In the genomic region with DNA sequence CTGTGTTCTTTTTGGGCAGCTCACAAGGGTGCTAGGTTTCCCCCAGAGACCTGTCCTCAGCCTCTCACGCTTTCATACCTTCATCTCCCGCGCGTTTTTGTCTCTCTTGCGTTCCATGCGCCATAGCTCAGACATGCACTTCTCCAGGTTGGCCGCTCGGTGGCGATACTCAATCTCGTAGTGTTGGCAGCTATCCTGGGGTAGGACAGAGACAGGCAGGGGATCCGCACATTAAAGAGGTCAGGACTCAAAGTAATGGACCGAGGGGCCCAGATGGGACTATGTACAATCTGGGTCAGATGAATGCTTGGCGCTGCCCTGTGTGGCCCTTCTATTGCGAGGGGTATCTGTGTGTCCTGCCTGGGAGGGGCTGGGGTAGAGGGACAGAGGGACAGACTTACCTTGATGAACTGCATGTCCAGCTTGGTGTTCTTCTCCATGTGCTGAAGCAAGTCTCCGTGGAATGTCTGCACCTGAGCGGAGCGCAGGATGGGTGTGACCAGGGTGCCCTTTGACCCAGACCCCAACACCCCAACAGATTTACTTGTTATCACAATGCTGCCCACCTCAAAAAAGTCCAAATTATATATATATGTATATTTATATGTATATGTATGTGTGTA, we compare ENCODE assay signal across 8 mouse cellular contexts. TPM values are rescaled to one million over a fixed set of nuclear protein-coding genes. Genes with fewer than 3 reads are reported as not detected.
DNase-seq lines count a peak whose midpoint lies in the region; ATAC-seq and TF ChIP-seq lines count a peak whose summit lies in the region.

No protein-coding gene starts in this region.

- peak overlapping the region; percentile 63 for H3K9ac ChIP-seq in forebrain, embryonic 13.5 days
- no peak overlapping the region for H3K9ac ChIP-seq in intestine, embryonic 15.5 days

- no peaks in the 10 kb centered on the region for H3K27me3 ChIP-seq in testis, adult 2 months (ENCODE audit: control insufficient read depth, insufficient read depth, low read length)
- H3K27me3 ChIP-seq in forebrain, embryonic 13.5 days, result peaks cover 5% of the 10 kb centered on the region; the same call in 1 of the 2 replicates
- peaks cover 2% of the 10 kb centered on the region; the same call in 1 of the 2 replicates for H3K27me3 ChIP-seq in intestine, embryonic 15.5 days (replicated peaks)

- H3K36me3 ChIP-seq in testis, adult 2 months (ENCODE audit: control insufficient read depth, insufficient read depth, low read length), result no peaks in the 10 kb centered on the region
- no peaks in the 10 kb centered on the region for H3K36me3 ChIP-seq in forebrain, embryonic 13.5 days (ENCODE audit: poor library complexity, severe bottlenecking)
- no peaks in the 10 kb centered on the region for H3K36me3 ChIP-seq in intestine, embryonic 15.5 days

- WGBS in forebrain, embryonic 13.5 days, result 15% methylated on average over 17 of the region's 17 CpGs
- 16% methylated on average over 17 of the region's 17 CpGs for WGBS in intestine, embryonic 15.5 days

- H3K9me3 ChIP-seq in forebrain, embryonic 13.5 days (replicated peaks), result no peaks in the 10 kb centered on the region
- no peaks in the 10 kb centered on the region for H3K9me3 ChIP-seq in intestine, embryonic 15.5 days

- TF ChIP-seq CTCF in testis, adult 2 months (IDR thresholded peaks at IDR 0.05; ENCODE audit: control insufficient read depth, insufficient read depth, insufficient replicate concordance, low read depth, low read length), result peak; percentile 74; the same call in 1 of the 2 replicates

- peak; percentile 66 to 73 for DNase-seq in cerebellum, postnatal 10 days
- no peak for DNase-seq in cerebellum, adult 18-20 months
- DNase-seq in testis, postnatal 14 days (ENCODE audit: low spot score), result no peak
- peak; percentile 25 for DNase-seq in spleen, postnatal 36 days (ENCODE audit: low spot score in 2 of 2)

- 0 out of 2 replicates have a peak, but pooled peaks have one; percentile 48 for ATAC-seq in forebrain, embryonic 13.5 days
- peak; percentile 24 for ATAC-seq in intestine, embryonic 15.5 days
- peak; percentile 73 for ATAC-seq in megakaryocyte, adult 5-6 weeks (ENCODE audit: poor library complexity, severe bottlenecking)

- H3K4me2 ChIP-seq in forebrain, embryonic 13.5 days, result peak overlapping the region; percentile 94
- H3K4me2 ChIP-seq in intestine, embryonic 15.5 days (replicated peaks), result peak overlapping the region; percentile 66

- TF ChIP-seq POLR2A in testis, adult 2 months (IDR thresholded peaks at IDR 0.05; ENCODE audit: control insufficient read depth, low read depth, low read length), result no peak

- H3K27ac ChIP-seq in testis, adult 2 months (ENCODE audit: control insufficient read depth, insufficient read depth, low read depth, low read length), result no peak overlapping the region
- H3K27ac ChIP-seq in forebrain, embryonic 13.5 days, result no peak overlapping the region
- no peak overlapping the region for H3K27ac ChIP-seq in intestine, embryonic 15.5 days

- peak overlapping the region; percentile 60; the same call in 1 of the 2 replicates for H3K4me3 ChIP-seq in testis, adult 2 months (ENCODE audit: control insufficient read depth, low read depth, low read length)
- H3K4me3 ChIP-seq in forebrain, embryonic 13.5 days, result peak overlapping the region; percentile 47
- peak overlapping the region; percentile 26 for H3K4me3 ChIP-seq in intestine, embryonic 15.5 days (replicated peaks)

- H3K4me1 ChIP-seq in testis, adult 2 months (ENCODE audit: control insufficient read depth, insufficient read depth, low read length), result peaks cover 16% of the 10 kb centered on the region
- peaks cover 16% of the 10 kb centered on the region for H3K4me1 ChIP-seq in forebrain, embryonic 13.5 days
- H3K4me1 ChIP-seq in intestine, embryonic 15.5 days (replicated peaks), result peaks cover 12% of the 10 kb centered on the region

RNA-seq across cellular contexts. Expression of a gene that starts 14.1 kb away (rescaled TPM):
- 0.67 and 0.94 TPM in 2 replicates for polyA plus RNA-seq in testis, adult 2 months (2012; rRNA removed)
- polyA plus RNA-seq in forebrain, embryonic 13.5 days (2015; fragmentation: Nextera tagmentation; extraction: Ambion mirVana), result 0.63 and 2.1 TPM in 2 replicates
- 12.3 and 14.7 TPM in 2 replicates for polyA plus RNA-seq in intestine, embryonic 15.5 days (2015; fragmentation: Nextera tagmentation; extraction: Ambion mirVana)
- total RNA-seq in megakaryocyte, adult 5-6 weeks (2015), result not detected in 2 replicates
- not detected in 2 replicates for total RNA-seq in megakaryocyte, adult 5-6 weeks (2017)

RNA-seq across cellular contexts. Expression of a gene that starts 16.7 kb away (rescaled TPM):
- polyA plus RNA-seq in testis, adult 2 months (2012; rRNA removed), result not detected in 2 replicates
- 0.09 and 0.39 TPM in 2 replicates for polyA plus RNA-seq in forebrain, embryonic 13.5 days (2015; fragmentation: Nextera tagmentation; extraction: Ambion mirVana)
- 0.16 TPM in 1 of 2 replicates, not detected in the other for polyA plus RNA-seq in intestine, embryonic 15.5 days (2015; fragmentation: Nextera tagmentation; extraction: Ambion mirVana)
- total RNA-seq in megakaryocyte, adult 5-6 weeks (2015), result not detected in 2 replicates
- not detected in 2 replicates for total RNA-seq in megakaryocyte, adult 5-6 weeks (2017)

RNA-seq across cellular contexts. Expression of a gene that starts 42.0 kb away (rescaled TPM):
- polyA plus RNA-seq in testis, adult 2 months (2012; rRNA removed), result 0.10 and 0.28 TPM in 2 replicates
- 0.96 and 1.3 TPM in 2 replicates for polyA plus RNA-seq in forebrain, embryonic 13.5 days (2015; fragmentation: Nextera tagmentation; extraction: Ambion mirVana)
- 0.27 and 0.35 TPM in 2 replicates for polyA plus RNA-seq in intestine, embryonic 15.5 days (2015; fragmentation: Nextera tagmentation; extraction: Ambion mirVana)
- total RNA-seq in megakaryocyte, adult 5-6 weeks (2015), result 0.16 and 0.20 TPM in 2 replicates
- total RNA-seq in megakaryocyte, adult 5-6 weeks (2017), result not detected in 2 replicates

RNA-seq across cellular contexts. Expression of a gene that starts 42.3 kb away (rescaled TPM):
- 76.8 and 78.4 TPM in 2 replicates for polyA plus RNA-seq in testis, adult 2 months (2012; rRNA removed)
- polyA plus RNA-seq in forebrain, embryonic 13.5 days (2015; fragmentation: Nextera tagmentation; extraction: Ambion mirVana), result 68.1 and 74.3 TPM in 2 replicates
- 44.2 and 50.1 TPM in 2 replicates for polyA plus RNA-seq in intestine, embryonic 15.5 days (2015; fragmentation: Nextera tagmentation; extraction: Ambion mirVana)
- total RNA-seq in megakaryocyte, adult 5-6 weeks (2015), result 2.8 and 3.0 TPM in 2 replicates
- 4.5 and 5.1 TPM in 2 replicates for total RNA-seq in megakaryocyte, adult 5-6 weeks (2017)

RNA-seq across cellular contexts. Expression of a gene that starts 57.0 kb away (rescaled TPM):
- polyA plus RNA-seq in testis, adult 2 months (2012; rRNA removed), result 303 and 357 TPM in 2 replicates
- 24.9 and 29.6 TPM in 2 replicates for polyA plus RNA-seq in forebrain, embryonic 13.5 days (2015; fragmentation: Nextera tagmentation; extraction: Ambion mirVana)
- polyA plus RNA-seq in intestine, embryonic 15.5 days (2015; fragmentation: Nextera tagmentation; extraction: Ambion mirVana), result 20.2 and 21.6 TPM in 2 replicates
- 1.3 and 2.7 TPM in 2 replicates for total RNA-seq in megakaryocyte, adult 5-6 weeks (2015)
- total RNA-seq in megakaryocyte, adult 5-6 weeks (2017), result 1.4 TPM in 2 replicates

Comparison
In these comparisons a context has a peak if more than half of its experiments do, and no peak if none do; other contexts are left out.
1. DNase-seq: peak in cerebellum, postnatal 10 days (2 of 2) and spleen, postnatal 36 days (2 of 2); none in cerebellum, adult 18-20 months (0 of 2) and testis, postnatal 14 days (single experiment).
2. Peak in every context shown above with its lines, with median percentiles within 50 percentile points of each other: H3K4me3 ChIP-seq and ATAC-seq.